Mouse (Mus musculus) liver (tissue): Measurements from ENCODE around the gene Ceacam11.
"Not testable (repeated sequence)": the region's sequence is repeated elsewhere in the genome, so short reads cannot be mapped to it uniquely, and the experiment has no call there.

Source experiments
- DNase-seq: peaks from one replicate; pipeline ENCODE4 v3.0.0-alpha.2; 2020; ENCODE audit warnings: mixed read lengths

Ceacam11 gene

DNA sequence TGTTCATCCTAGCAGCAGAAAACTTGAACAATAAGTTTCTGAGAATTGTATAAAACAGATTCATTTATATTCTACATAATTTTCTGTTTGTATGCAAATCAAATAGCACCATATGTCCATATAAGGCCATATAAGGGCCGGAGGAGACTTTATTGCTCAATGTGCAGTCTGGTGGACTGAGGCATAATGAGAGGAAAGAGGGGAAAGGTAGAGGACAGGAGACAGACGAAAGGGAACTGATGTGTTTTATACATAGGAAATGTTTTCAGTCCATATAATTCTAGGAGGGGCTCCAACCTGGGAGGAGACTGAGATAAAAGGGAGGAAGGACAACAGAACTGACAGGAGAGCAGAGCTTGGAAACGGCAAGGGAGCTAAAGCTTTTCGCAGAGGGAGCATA is at the start of gene Ceacam11:
Gene Ceacam11 (plus strand): TSS at position 301 of the 400 bp plus-strand sequence.
- DNase-seq: no peak

GRCm38 (mm10) chr7:18001131-18001530 is 29.2 kb downstream of the Ceacam11 start:
- DNase-seq: not testable (repeated sequence)

- no peak for DNase-seq
These were observed 37.7 kb downstream of the Ceacam11 start, which contains the start of gene Ceacam13 for GRCm38 (mm10) chr7:18009589-18009988. Gene Ceacam13, plus strand, starts transcription at chr7:18009889.
